Mouse (Mus musculus): ENCODE measurements around the gene Rasgrp3. TPM values are rescaled to one million over a fixed set of nuclear protein-coding genes. Genes with fewer than 3 reads are reported as not detected.

The Rasgrp3 gene
- polyA plus RNA-seq, 1 experiment, result 0.46 TPM

DNA sequence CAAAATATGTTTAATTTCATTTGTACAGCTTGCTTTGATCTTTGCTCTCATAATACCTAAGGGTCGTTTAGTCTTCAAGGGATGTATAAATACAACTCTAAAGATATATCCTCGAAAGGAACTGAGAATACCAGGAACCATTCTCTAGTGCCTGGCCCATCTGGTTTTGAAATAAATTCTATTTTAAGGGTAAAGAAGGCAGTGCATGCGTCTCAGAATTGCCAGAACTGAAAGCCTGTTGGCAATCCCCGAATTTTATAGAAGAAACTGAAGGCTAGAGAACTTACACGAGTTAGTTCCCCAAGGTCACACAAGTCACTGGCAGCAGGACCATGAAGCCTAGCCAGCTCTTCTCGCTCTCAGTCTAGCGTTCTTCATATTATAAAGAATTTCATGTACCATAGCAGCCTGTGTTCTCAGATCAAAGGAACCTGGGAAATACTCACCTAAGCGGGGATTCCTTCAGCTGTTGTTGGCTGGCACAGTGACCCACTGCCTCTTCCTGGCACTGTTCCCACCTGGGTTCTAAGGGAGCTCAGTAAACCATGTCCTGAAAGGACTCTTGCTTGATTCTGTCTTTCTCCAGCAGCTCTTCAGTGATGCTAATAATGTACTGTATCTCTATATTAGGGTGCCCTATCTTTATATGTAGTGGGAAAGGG, 83.7 kb downstream of the Rasgrp3 start:
- Histone ChIP-seq H3K79me2 (ENCODE audit: control insufficient read depth, insufficient read depth) (no peaks in the 10 kb centered on the region), H3K27me3 (ENCODE audit: control insufficient read depth, insufficient read depth, insufficient read length) (no peaks in the 10 kb centered on the region), H3K4me2 (ENCODE audit: low read depth) (no peak overlapping the region), H3K4me3 (no peak overlapping the region), H3ac (ENCODE audit: control insufficient read depth, insufficient read length) (no peak overlapping the region), H3K36me3 (ENCODE audit: control insufficient read depth, insufficient read depth) (no peaks in the 10 kb centered on the region)
- no peak for TF ChIP-seq POLR2AphosphoS2 (IDR thresholded peaks at IDR 0.05; ENCODE audit: insufficient read length, low read depth)
- TF ChIP-seq MAX (IDR thresholded peaks at IDR 0.05; ENCODE audit: low read depth), result no peak
- TF ChIP-seq SRF (IDR thresholded peaks at IDR 0.05; ENCODE audit: control insufficient read depth, insufficient read length, low read depth), result no peak
- no peak for TF ChIP-seq POLR2A (IDR thresholded peaks at IDR 0.05; ENCODE audit: insufficient read length, low read depth)
- no peak for TF ChIP-seq MYOG (IDR thresholded peaks at IDR 0.05; ENCODE audit: control insufficient read depth in 1 of 3, insufficient read depth in 1 of 3, insufficient read length in 2 of 3, low read depth in 2 of 3)
- no peak for TF ChIP-seq MYOD1 (IDR thresholded peaks at IDR 0.05; ENCODE audit: control insufficient read depth in 1 of 3, insufficient read length in 2 of 3, low read depth in 2 of 3)
- no peak for TF ChIP-seq TCF12 (IDR thresholded peaks at IDR 0.05; ENCODE audit: insufficient read depth, poor library complexity, severe bottlenecking)
- TF ChIP-seq E2F4 (IDR thresholded peaks at IDR 0.05; ENCODE audit: insufficient read depth), result no peak
- no peak for TF ChIP-seq TCF3 (IDR thresholded peaks at IDR 0.05; ENCODE audit: insufficient read length, low read depth)
- TF ChIP-seq CEBPB (IDR thresholded peaks at IDR 0.05; ENCODE audit: insufficient read depth, poor library complexity, severe bottlenecking), result no peak
- no peak for TF ChIP-seq USF1 (IDR thresholded peaks at IDR 0.05; ENCODE audit: low read depth)
- no peak for TF ChIP-seq REST (IDR thresholded peaks at IDR 0.05; ENCODE audit: insufficient read depth, insufficient read length)

DNA sequence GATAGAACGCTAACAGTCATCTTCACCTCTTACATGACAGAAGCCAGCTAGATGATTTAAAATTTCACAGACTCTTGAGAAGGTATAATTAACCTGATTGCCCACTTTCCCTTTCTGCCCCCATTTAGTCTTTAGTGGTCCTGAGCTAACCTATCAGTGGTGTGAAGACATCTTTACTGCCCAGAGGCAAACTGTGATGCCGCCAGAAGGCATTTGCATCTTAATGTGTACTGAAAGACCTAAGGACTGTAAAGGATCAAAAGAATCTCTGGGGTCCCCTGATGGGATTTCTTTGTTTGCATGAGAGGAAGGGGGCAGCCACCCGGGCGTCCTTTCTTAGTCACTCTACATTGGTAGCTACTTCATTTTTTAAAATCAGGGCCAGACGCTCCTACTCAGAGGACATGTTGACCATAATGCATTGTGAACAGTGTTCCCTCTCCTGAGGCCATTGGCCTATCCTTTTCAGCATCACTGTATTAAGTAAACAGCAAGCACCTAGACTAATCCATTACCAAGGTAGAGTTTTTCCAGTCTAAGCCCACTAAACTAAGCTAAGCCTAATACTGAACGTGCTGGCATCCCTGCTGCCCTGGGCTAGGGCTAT, 85.6 kb downstream of the Rasgrp3 start:
- Histone ChIP-seq H3K4me3 (no peak overlapping the region), H3K79me2 (ENCODE audit: control insufficient read depth, insufficient read depth) (no peaks in the 10 kb centered on the region), H3K36me3 (ENCODE audit: control insufficient read depth, insufficient read depth) (no peaks in the 10 kb centered on the region), H3K4me2 (ENCODE audit: low read depth) (no peak overlapping the region), H3ac (ENCODE audit: control insufficient read depth, insufficient read length) (no peak overlapping the region), H3K27me3 (ENCODE audit: control insufficient read depth, insufficient read depth, insufficient read length) (no peaks in the 10 kb centered on the region)
- no peak for TF ChIP-seq MYOG (IDR thresholded peaks at IDR 0.05; ENCODE audit: control insufficient read depth in 1 of 3, insufficient read depth in 1 of 3, insufficient read length in 2 of 3, low read depth in 2 of 3)
- no peak for TF ChIP-seq MAX (IDR thresholded peaks at IDR 0.05; ENCODE audit: low read depth)
- no peak for TF ChIP-seq CEBPB (IDR thresholded peaks at IDR 0.05; ENCODE audit: insufficient read depth, poor library complexity, severe bottlenecking)
- no peak for TF ChIP-seq USF1 (IDR thresholded peaks at IDR 0.05; ENCODE audit: low read depth)
- TF ChIP-seq POLR2A (IDR thresholded peaks at IDR 0.05; ENCODE audit: insufficient read length, low read depth), result no peak

DNA sequence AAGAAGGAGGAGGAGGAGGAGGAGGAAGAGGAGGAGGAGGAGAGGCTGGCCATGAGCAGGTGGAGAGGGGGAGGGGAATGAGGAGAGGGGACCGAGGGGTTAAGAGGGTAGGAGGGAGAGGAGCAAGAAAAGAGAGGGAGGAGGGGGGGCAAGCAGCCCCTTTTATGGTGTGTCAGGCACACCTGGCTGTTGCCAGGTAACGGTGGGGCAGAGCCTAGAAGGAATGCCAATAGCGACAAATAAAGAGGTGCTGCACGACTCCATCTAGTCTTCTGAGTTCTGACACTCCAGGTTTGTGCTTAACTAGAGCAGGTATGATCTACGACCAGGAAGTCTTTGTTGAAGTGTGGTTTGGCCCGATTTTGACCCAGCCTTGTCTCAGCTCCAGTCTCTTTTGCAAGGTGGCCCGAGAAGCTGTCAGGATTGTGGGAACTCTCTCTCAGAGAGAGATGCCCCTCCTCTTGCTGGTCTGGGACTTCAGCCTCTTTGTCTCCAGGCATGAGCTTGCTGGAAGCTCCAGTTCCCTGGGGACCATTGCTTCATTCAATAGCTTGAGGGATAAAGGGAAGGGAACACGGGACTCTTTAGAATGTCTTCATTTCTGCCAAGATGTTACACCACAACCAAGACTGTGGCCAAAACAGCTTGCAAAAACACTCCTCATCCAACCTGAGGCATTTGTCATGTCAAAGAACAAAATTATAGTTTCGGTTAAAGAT, 86.8 kb downstream of the Rasgrp3 start:
- H3ac ChIP-seq (ENCODE audit: control insufficient read depth, insufficient read length), result no peak overlapping the region
- H3K79me2 ChIP-seq (ENCODE audit: control insufficient read depth, insufficient read depth), result no peaks in the 10 kb centered on the region
- H3K27me3 ChIP-seq (ENCODE audit: control insufficient read depth, insufficient read depth, insufficient read length), result no peaks in the 10 kb centered on the region
- H3K36me3 ChIP-seq (ENCODE audit: control insufficient read depth, insufficient read depth), result no peaks in the 10 kb centered on the region
- TF ChIP-seq CEBPB (IDR thresholded peaks at IDR 0.05; ENCODE audit: insufficient read depth, poor library complexity, severe bottlenecking) (0 out of 2 replicates have a peak, but pooled peaks have one; percentile 4), MYOD1 (IDR thresholded peaks at IDR 0.05; ENCODE audit: control insufficient read depth in 1 of 3, insufficient read length in 2 of 3, low read depth in 2 of 3) (no peak)
- no peak overlapping the region for H3K4me2 ChIP-seq (ENCODE audit: low read depth)
- H3K4me3 ChIP-seq, result no peak overlapping the region

DNA sequence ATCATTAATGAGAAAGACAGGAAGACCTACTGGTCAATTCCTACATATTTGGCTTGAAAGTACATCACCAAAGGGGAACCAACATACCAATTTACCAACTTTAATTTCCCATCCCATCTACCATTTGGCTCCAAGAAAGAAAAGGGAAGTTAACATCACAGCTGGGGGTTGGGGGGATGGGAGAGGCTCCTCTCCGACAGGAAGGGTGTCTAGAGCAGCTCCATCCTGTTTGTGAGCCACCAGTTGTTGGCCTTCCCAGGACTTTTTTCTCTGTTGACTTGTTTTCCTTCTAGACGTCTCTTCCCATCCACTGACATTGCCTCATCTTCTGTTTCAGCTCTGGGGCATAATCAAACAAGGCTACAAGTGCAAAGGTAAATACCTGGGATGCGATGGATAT, 88.1 kb downstream of the Rasgrp3 start:
- no peaks in the 10 kb centered on the region for H3K27me3 ChIP-seq (ENCODE audit: control insufficient read depth, insufficient read depth, insufficient read length)
- no peak overlapping the region for H3ac ChIP-seq (ENCODE audit: control insufficient read depth, insufficient read length)

DNA sequence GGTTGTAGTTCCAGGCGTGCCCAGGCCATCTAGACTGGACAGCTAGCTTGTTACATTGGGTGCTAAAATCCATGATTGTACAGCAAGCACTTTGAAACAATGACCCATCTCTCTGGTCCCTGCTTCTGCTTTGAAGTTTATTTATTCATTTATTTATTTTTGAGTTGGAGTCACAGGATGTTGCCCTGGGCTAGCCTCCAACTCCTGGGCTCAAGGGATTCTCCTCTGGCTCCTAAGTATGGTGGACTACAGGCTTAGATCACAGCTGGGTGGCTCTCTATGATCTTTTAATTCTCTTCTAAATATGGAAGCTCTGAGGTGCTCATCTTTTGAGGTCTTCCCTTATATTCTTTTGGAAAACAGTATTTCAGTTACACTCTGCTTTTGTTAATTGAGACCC, 90.7 kb downstream of the Rasgrp3 start:
- Histone ChIP-seq H3K4me3 (no peak overlapping the region), H3K36me3 (ENCODE audit: control insufficient read depth, insufficient read depth) (no peaks in the 10 kb centered on the region)
- TF ChIP-seq USF1 (IDR thresholded peaks at IDR 0.05; ENCODE audit: low read depth) (no peak), CEBPB (IDR thresholded peaks at IDR 0.05; ENCODE audit: insufficient read depth, poor library complexity, severe bottlenecking) (no peak), POLR2A (IDR thresholded peaks at IDR 0.05; ENCODE audit: insufficient read length, low read depth) (no peak), SRF (IDR thresholded peaks at IDR 0.05; ENCODE audit: control insufficient read depth, insufficient read length, low read depth) (no peak), MYOG (IDR thresholded peaks at IDR 0.05; ENCODE audit: control insufficient read depth in 1 of 3, insufficient read depth in 1 of 3, insufficient read length in 2 of 3, low read depth in 2 of 3) (no peak), E2F4 (IDR thresholded peaks at IDR 0.05; ENCODE audit: insufficient read depth) (no peak), TCF3 (IDR thresholded peaks at IDR 0.05; ENCODE audit: insufficient read length, low read depth) (no peak), TCF12 (IDR thresholded peaks at IDR 0.05; ENCODE audit: insufficient read depth, poor library complexity, severe bottlenecking) (no peak), REST (IDR thresholded peaks at IDR 0.05; ENCODE audit: insufficient read depth, insufficient read length) (no peak), MAX (IDR thresholded peaks at IDR 0.05; ENCODE audit: low read depth) (no peak), MYOD1 (IDR thresholded peaks at IDR 0.05; ENCODE audit: control insufficient read depth in 1 of 3, insufficient read length in 2 of 3, low read depth in 2 of 3) (no peak), POLR2AphosphoS2 (IDR thresholded peaks at IDR 0.05; ENCODE audit: insufficient read length, low read depth) (no peak)

More for the DNA sequence above, 88.1 kb downstream of the Rasgrp3 start:
- Histone ChIP-seq H3K79me2 (ENCODE audit: control insufficient read depth, insufficient read depth) (no peaks in the 10 kb centered on the region), H3K4me3 (no peak overlapping the region), H3K36me3 (ENCODE audit: control insufficient read depth, insufficient read depth) (no peaks in the 10 kb centered on the region), H3K4me2 (ENCODE audit: low read depth) (no peak overlapping the region)
- TF ChIP-seq POLR2AphosphoS2 (IDR thresholded peaks at IDR 0.05; ENCODE audit: insufficient read length, low read depth), result no peak

More for the DNA sequence above, 90.7 kb downstream of the Rasgrp3 start:
- Histone ChIP-seq H3K79me2 (ENCODE audit: control insufficient read depth, insufficient read depth) (no peaks in the 10 kb centered on the region), H3K4me2 (ENCODE audit: low read depth) (no peak overlapping the region), H3K27me3 (ENCODE audit: control insufficient read depth, insufficient read depth, insufficient read length) (no peaks in the 10 kb centered on the region), H3ac (ENCODE audit: control insufficient read depth, insufficient read length) (no peak overlapping the region)
